Mouse (Mus musculus): ENCODE data around the gene Elf2.

DNA sequence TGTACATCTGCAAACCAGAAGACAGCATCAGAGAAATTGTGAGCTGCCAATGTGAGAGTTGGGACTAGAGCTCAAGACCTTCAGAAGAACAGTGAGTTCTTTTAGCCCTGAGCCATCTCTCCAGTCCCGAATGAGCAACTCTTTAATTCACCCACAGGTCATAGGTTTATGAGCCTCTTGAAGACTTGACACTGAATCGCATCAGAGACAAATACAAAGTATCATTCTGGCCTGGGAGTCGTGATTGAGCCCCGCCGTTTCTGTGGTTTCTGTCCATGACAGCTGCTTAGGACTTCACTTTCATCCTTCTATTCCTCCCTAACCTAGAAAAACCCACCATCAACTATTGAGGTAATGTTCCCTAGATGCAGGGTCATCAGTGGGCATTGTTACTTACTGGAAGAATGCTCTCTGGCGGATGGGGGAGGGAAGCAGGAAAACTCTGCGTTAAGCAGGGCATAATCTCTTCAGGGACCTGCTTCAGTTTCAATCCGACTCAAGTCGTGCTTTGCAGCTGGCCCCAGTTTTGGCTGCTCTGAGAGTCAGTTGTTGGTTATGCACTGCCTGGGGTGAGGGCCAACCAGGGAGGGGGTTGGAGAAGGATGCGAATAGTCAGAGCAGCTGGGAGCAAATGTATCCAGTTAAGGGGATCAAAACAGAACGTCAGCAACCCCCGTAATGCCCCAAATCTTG is 46.1 kb upstream of the Elf2 start:
- TF ChIP-seq CTCF (conservative IDR thresholded peaks at IDR 0.05 in 1 of 2, IDR thresholded peaks at IDR 0.05 in 1 of 2; ENCODE audit: low read depth in 2 of 2, low read length in 2 of 2) = no peak
- no peak for TF ChIP-seq MAFK (IDR thresholded peaks at IDR 0.05; ENCODE audit: insufficient replicate concordance, low read length)
- no peak for TF ChIP-seq EP300 (IDR thresholded peaks at IDR 0.05; ENCODE audit: low read length)
- TF ChIP-seq BHLHE40 (IDR thresholded peaks at IDR 0.05; ENCODE audit: low read depth, low read length) = no peak
- TF ChIP-seq ETS1 (conservative IDR thresholded peaks at IDR 0.05; ENCODE audit: low read depth, low read length) = no peak
- no peak for TF ChIP-seq TBP (conservative IDR thresholded peaks at IDR 0.05; ENCODE audit: low read depth, low read length)
